Mouse (Mus musculus): ENCODE data around the gene Gm49354. TPM values are rescaled to one million over a fixed set of nuclear protein-coding genes. Genes with fewer than 3 reads are reported as not detected.

Gene Gm49354
- total and polyA plus RNA-seq, 3 experiments, result 3.6 TPM; not detected in 2

Other genes starting within 250 kb of the Gm49354 start
- 24.2 and 29.8 TPM in 2 replicates for gene Agtpbp1, start 197.0 kb downstream of the Gm49354 start, total RNA-seq (2012; rRNA removed)
- 100 to 1,000 TPM in 1 of 2 experiments, 10 to 100 TPM in 1; 33.7 to 117 TPM for gene Agtpbp1, start 197.0 kb downstream of the Gm49354 start, polyA plus RNA-seq (2012; ENCODE audit: insufficient read depth in 1 of 2, insufficient read length in 2 of 2, low read depth in 1 of 2, low replicate concordance in 2 of 2, missing spikeins in 1 of 2)
- 19.5 and 25.8 TPM in 2 replicates for gene Naa35, start 197.0 kb downstream of the Gm49354 start, total RNA-seq (2012; rRNA removed)
- gene Naa35, start 197.0 kb downstream of the Gm49354 start, polyA plus RNA-seq (2012; ENCODE audit: insufficient read depth in 1 of 2, insufficient read length in 2 of 2, low read depth in 1 of 2, low replicate concordance in 2 of 2, missing spikeins in 1 of 2), result 10 to 100 TPM in 1 of 2 experiments, not detected in 1; 44.4 TPM
- 22.1 and 23.6 TPM in 2 replicates for gene Golm1, start 106.4 kb downstream of the Gm49354 start, total RNA-seq (2012; rRNA removed)
- 10 to 100 TPM in 1 of 2 experiments, not detected in 1; 26.8 TPM for gene Golm1, start 106.4 kb downstream of the Gm49354 start, polyA plus RNA-seq (2012; ENCODE audit: insufficient read depth in 1 of 2, insufficient read length in 2 of 2, low read depth in 1 of 2, low replicate concordance in 2 of 2, missing spikeins in 1 of 2)
- not detected in 2 replicates for gene 4921517D22Rik, start 88.1 kb downstream of the Gm49354 start, total RNA-seq (2012; rRNA removed)
- gene 4921517D22Rik, start 88.1 kb downstream of the Gm49354 start, polyA plus RNA-seq (2012; ENCODE audit: insufficient read depth in 1 of 2, insufficient read length in 2 of 2, low read depth in 1 of 2, low replicate concordance in 2 of 2, missing spikeins in 1 of 2), result not detected
- not detected in 2 replicates for gene Spata31d1a, start 71.9 kb downstream of the Gm49354 start, total RNA-seq (2012; rRNA removed)
- gene Spata31d1a, start 71.9 kb downstream of the Gm49354 start, polyA plus RNA-seq (2012; ENCODE audit: insufficient read depth in 1 of 2, insufficient read length in 2 of 2, low read depth in 1 of 2, low replicate concordance in 2 of 2, missing spikeins in 1 of 2), result under 1 TPM in 1 of 2 experiments, not detected in 1; 0.03 TPM
- not detected in 2 replicates for gene Spata31d1b, start 70.0 kb downstream of the Gm49354 start, total RNA-seq (2012; rRNA removed)
- gene Spata31d1b, start 70.0 kb downstream of the Gm49354 start, polyA plus RNA-seq (2012; ENCODE audit: insufficient read depth in 1 of 2, insufficient read length in 2 of 2, low read depth in 1 of 2, low replicate concordance in 2 of 2, missing spikeins in 1 of 2), result not detected
- not detected in 2 replicates for gene Spata31d1d, start 50.5 kb downstream of the Gm49354 start, total RNA-seq (2012; rRNA removed)
- not detected for gene Spata31d1d, start 50.5 kb downstream of the Gm49354 start, polyA plus RNA-seq (2012; ENCODE audit: insufficient read depth in 1 of 2, insufficient read length in 2 of 2, low read depth in 1 of 2, low replicate concordance in 2 of 2, missing spikeins in 1 of 2)
- not detected in 2 replicates for gene 1700014D04Rik, start 35.5 kb downstream of the Gm49354 start, total RNA-seq (2012; rRNA removed)
- under 1 TPM in 1 of 2 experiments, not detected in 1; 0.06 TPM for gene 1700014D04Rik, start 35.5 kb downstream of the Gm49354 start, polyA plus RNA-seq (2012; ENCODE audit: insufficient read depth in 1 of 2, insufficient read length in 2 of 2, low read depth in 1 of 2, low replicate concordance in 2 of 2, missing spikeins in 1 of 2)
- 27.1 and 31.2 TPM in 2 replicates for gene Isca1, start 12.4 kb downstream of the Gm49354 start, total RNA-seq (2012; rRNA removed)
- 10 to 100 TPM; 63.5 to 76.3 TPM for gene Isca1, start 12.4 kb downstream of the Gm49354 start, polyA plus RNA-seq (2012; ENCODE audit: insufficient read depth in 1 of 2, insufficient read length in 2 of 2, low read depth in 1 of 2, low replicate concordance in 2 of 2, missing spikeins in 1 of 2)
- gene Tut7, start 40.9 kb upstream of the Gm49354 start, total RNA-seq (2012; rRNA removed), result 38.1 and 47.7 TPM in 2 replicates
- gene Tut7, start 40.9 kb upstream of the Gm49354 start, polyA plus RNA-seq (2012; ENCODE audit: insufficient read depth in 1 of 2, insufficient read length in 2 of 2, low read depth in 1 of 2, low replicate concordance in 2 of 2, missing spikeins in 1 of 2), result 100 to 1,000 TPM in 1 of 2 experiments, 10 to 100 TPM in 1; 53.8 to 135 TPM

All from MEL (cell line).